Mouse (Mus musculus): ENCODE data around the gene Zfp455. TPM values are rescaled to one million over a fixed set of nuclear protein-coding genes. Genes with fewer than 3 reads are reported as not detected.
"Not testable (repeated sequence)": the region's sequence is repeated elsewhere in the genome, so short reads cannot be mapped to it uniquely, and the experiment has no call there.

Gene Zfp455
- 1.1 and 1.3 TPM in 2 replicates for polyA plus RNA-seq (2015; fragmentation: Nextera tagmentation; extraction: Ambion mirVana)

DNA sequence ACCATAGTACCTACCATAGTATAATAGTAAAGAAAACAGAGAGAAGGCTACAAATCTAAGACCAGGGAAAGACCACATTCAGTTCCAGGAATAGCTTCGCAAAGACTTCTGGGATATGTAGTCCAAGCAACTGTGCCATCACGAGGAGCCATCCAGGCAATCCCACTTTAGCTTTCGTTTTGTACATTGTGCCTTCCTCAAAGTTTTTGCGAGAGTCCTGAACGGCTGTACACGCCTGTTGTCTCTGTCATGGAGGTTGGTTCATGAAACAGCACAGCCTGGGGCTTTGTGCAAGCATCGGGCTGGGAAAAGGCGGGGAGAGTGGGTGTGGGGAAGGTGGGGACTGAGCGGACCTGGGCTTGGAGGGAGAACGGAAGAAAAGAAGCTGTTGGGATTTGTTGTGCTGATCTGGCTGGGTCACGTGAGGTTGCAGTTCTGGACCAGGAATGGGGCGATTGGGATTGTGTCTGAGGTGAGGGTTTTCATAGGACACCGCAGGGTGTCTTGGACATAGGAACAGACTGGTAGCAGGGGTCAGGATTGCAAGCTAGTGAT, at the start of gene Zfp455:
Gene Zfp455 (plus strand): TSS at position 167 of the 555 bp plus-strand sequence.
- 3% methylated on average over 13 of the region's 13 CpGs for whole genome bisulfite sequencing
- Histone ChIP-seq H3K27ac (peak within 1 kb of the TSS; percentile 35; the same call in 1 of the 2 replicates), H3K27me3 (no peaks in the 10 kb centered on the region), H3K36me3 (no peaks in the 10 kb centered on the region), H3K4me2 (peak within 1 kb of the TSS; percentile 80), H3K4me1 (replicated peaks) (peaks cover 3% of the 10 kb centered on the region; the same call in 1 of the 2 replicates), H3K9me3 (replicated peaks) (no peaks in the 10 kb centered on the region), H3K4me3 (peak within 1 kb of the TSS; percentile 69), H3K9ac (peak within 1 kb of the TSS; percentile 55)
- peak; percentile 73 for ATAC-seq (replicated peaks; ENCODE audit: insufficient number of reproducible peaks, insufficient read depth, low FRiP score, low read depth)

DNA sequence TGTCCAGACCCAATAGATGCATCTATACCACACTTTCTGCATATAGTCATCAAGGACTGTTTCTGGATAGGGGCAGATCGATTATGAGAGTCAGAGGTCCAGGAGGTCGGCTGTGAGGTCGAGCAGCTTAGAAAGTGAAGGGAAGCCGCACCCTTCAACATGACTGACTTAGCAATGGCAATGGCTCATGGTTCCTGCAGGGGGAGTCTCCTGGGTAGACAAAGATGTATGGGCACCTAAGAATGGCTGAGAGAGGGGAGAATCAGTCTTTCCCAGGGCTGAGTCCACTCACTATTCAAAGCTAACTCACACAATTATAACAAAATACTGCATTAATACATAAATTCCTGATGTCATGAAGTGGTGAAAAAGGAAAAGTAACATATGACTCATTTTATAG, 28.2 kb upstream of the Zfp455 start:
- not testable (repeated sequence) for H3K9me3 ChIP-seq (replicated peaks); H3K27me3 ChIP-seq; ATAC-seq (replicated peaks; ENCODE audit: insufficient number of reproducible peaks, insufficient read depth, low FRiP score, low read depth); H3K4me3 ChIP-seq; H3K27ac ChIP-seq; H3K9ac ChIP-seq; H3K4me2 ChIP-seq; H3K36me3 ChIP-seq; H3K4me1 ChIP-seq (replicated peaks)
- 50% methylated on average over 4 of the region's 4 CpGs for WGBS

- peak within 1 kb of the TSS; percentile 71 for H3K4me2 ChIP-seq
- not testable (repeated sequence) for H3K27me3 ChIP-seq; H3K9me3 ChIP-seq (replicated peaks); H3K4me1 ChIP-seq (replicated peaks); H3K36me3 ChIP-seq
- under 1% methylated on average over 17 of the region's 17 CpGs for WGBS
- H3K27ac ChIP-seq = peak within 1 kb of the TSS; percentile 70
- H3K4me3 ChIP-seq = peak within 1 kb of the TSS; percentile 80
- peak within 1 kb of the TSS; percentile 70 for H3K9ac ChIP-seq
- peak; percentile 98 for ATAC-seq (replicated peaks; ENCODE audit: insufficient number of reproducible peaks, insufficient read depth, low FRiP score, low read depth)
These were observed 21.1 kb upstream of the Zfp455 start, which contains the start of gene Rsl1 for GRCm38 (mm10) chr13:67172991-67173722. Gene Rsl1 (plus strand): TSS chr13:67173182.

DNA sequence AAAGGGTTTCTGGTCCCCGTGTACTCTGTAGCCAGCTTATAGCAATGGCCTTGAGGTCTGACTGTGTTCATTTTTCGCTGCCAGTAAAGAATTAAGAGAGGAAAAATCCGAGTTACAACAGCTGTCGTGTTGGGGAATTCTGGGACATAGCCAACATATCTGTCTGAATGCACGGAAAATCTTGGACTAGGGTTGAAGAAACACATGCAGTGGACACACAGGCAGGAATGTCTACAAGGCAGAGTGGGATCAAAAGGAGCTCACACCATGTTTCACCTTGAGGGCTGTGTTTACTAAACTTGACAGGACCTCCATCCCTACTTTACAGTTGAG, 20.6 kb upstream of the Zfp455 start:
- H3K4me2 ChIP-seq = peak overlapping the region; percentile 71
- H3K27me3 ChIP-seq = no peaks in the 10 kb centered on the region
- H3K4me1 ChIP-seq (replicated peaks) = peaks cover 3% of the 10 kb centered on the region; the same call in 1 of the 2 replicates
- WGBS = 25% methylated on average over 5 of the region's 5 CpGs
- H3K27ac ChIP-seq = peak overlapping the region; percentile 70; the same call in 1 of the 2 replicates
- H3K9ac ChIP-seq = 0 out of 2 replicates have a peak overlapping the region, but pooled peaks have one; percentile 70
- peak overlapping the region; percentile 80 for H3K4me3 ChIP-seq
- no peaks in the 10 kb centered on the region for H3K9me3 ChIP-seq (replicated peaks)
- H3K36me3 ChIP-seq = peaks cover 6% of the 10 kb centered on the region; the same call in 1 of the 2 replicates
- ATAC-seq (replicated peaks; ENCODE audit: insufficient number of reproducible peaks, insufficient read depth, low FRiP score, low read depth) = no peak

DNA sequence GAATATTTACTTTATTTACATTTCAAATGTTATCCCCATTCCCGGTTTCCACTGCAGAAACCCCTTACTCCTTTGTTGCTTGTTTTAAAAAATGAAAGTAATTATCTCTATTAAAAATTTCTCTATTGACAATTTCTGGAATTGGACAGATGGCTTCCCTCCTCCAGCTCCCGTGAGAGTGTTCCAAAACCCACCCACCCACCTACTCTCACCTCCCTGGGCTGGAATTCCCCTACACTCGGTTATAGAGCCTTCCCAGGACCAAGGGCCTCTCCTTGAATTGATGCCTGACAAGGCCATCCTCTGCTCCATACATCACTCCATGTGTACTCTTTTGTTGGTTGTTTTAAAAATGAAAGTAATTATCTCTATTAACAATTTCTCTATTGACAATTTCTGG, 7.3 kb downstream of the Zfp455 start:
- Histone ChIP-seq H3K27me3 (no peaks in the 10 kb centered on the region), H3K4me1 (replicated peaks) (no peaks in the 10 kb centered on the region), H3K4me2 (no peak overlapping the region), H3K9me3 (replicated peaks) (no peaks in the 10 kb centered on the region), H3K4me3 (no peak overlapping the region), H3K27ac (no peak overlapping the region), H3K36me3 (no peaks in the 10 kb centered on the region), H3K9ac (no peak overlapping the region)
- no peak for ATAC-seq (replicated peaks; ENCODE audit: insufficient number of reproducible peaks, insufficient read depth, low FRiP score, low read depth)
- WGBS = 69% methylated on average over 3 of the region's 3 CpGs

DNA sequence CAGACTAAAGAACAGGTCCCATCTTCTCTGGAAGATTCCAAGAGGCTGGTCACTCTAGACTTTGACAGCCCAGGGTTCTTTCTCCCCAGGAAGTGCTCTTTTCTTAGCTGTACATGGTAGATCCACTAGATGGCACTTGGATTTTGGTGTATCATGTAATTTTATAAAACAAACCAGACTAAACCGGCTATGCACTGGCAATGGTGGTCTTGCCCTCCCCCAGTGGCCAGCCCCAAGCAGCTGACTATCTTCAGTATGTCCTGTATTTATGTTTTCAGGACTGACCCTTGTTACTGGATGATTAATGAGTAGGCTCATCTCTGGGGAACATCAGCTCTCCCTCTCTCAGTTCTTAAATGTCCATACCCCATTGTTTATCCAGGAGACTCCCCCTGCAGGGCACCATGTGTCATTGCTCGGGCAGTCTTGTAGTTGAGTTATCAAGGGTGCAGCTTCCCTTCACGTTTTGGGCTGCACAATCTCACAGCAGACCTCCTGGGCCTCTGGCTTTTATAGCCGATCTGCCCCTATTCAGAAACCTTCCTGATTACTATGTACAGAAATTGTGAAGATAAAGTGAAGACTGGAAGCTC, 19.8 kb downstream of the Zfp455 start:
- Histone ChIP-seq H3K36me3 (no peaks in the 10 kb centered on the region), H3K9me3 (replicated peaks) (no peaks in the 10 kb centered on the region), H3K4me2 (no peak overlapping the region), H3K27ac (no peak overlapping the region), H3K4me1 (replicated peaks) (no peaks in the 10 kb centered on the region), H3K4me3 (no peak overlapping the region), H3K9ac (no peak overlapping the region), H3K27me3 (no peaks in the 10 kb centered on the region)
- WGBS = 55% methylated on average over 4 of the region's 4 CpGs
- ATAC-seq (replicated peaks; ENCODE audit: insufficient number of reproducible peaks, insufficient read depth, low FRiP score, low read depth) = no peak

Other genes starting within 250 kb of the Zfp455 start
- 2.2 and 2.4 TPM in 2 replicates for gene Zfp712, start 133.3 kb upstream of the Zfp455 start, polyA plus RNA-seq (2015; fragmentation: Nextera tagmentation; extraction: Ambion mirVana)
- gene Zfp708, start 96.5 kb upstream of the Zfp455 start, polyA plus RNA-seq (2015; fragmentation: Nextera tagmentation; extraction: Ambion mirVana) = 3.2 and 3.3 TPM in 2 replicates
- gene Gm28557, start 85.9 kb upstream of the Zfp455 start, polyA plus RNA-seq (2015; fragmentation: Nextera tagmentation; extraction: Ambion mirVana) = 1.5 and 1.8 TPM in 2 replicates
- 0.38 TPM in 2 replicates for gene Rslcan18, start 78.2 kb upstream of the Zfp455 start, polyA plus RNA-seq (2015; fragmentation: Nextera tagmentation; extraction: Ambion mirVana)
- gene Zfp759, start 72.8 kb upstream of the Zfp455 start, polyA plus RNA-seq (2015; fragmentation: Nextera tagmentation; extraction: Ambion mirVana) = 1.5 and 1.6 TPM in 2 replicates
- 5.9 and 6.2 TPM in 2 replicates for gene Rsl1, start 21.3 kb upstream of the Zfp455 start, polyA plus RNA-seq (2015; fragmentation: Nextera tagmentation; extraction: Ambion mirVana)
- 1.1 and 1.3 TPM in 2 replicates for gene Zfp458, start 84.0 kb downstream of the Zfp455 start, polyA plus RNA-seq (2015; fragmentation: Nextera tagmentation; extraction: Ambion mirVana)
- 0.83 and 1.0 TPM in 2 replicates for gene Zfp457, start 112.0 kb downstream of the Zfp455 start, polyA plus RNA-seq (2015; fragmentation: Nextera tagmentation; extraction: Ambion mirVana)
- 1.4 and 1.5 TPM in 2 replicates for gene Zfp595, start 138.1 kb downstream of the Zfp455 start, polyA plus RNA-seq (2015; fragmentation: Nextera tagmentation; extraction: Ambion mirVana)
- gene Gm28044, start 166.0 kb downstream of the Zfp455 start, polyA plus RNA-seq (2015; fragmentation: Nextera tagmentation; extraction: Ambion mirVana) = not detected in 2 replicates
- gene Zfp953, start 166.1 kb downstream of the Zfp455 start, polyA plus RNA-seq (2015; fragmentation: Nextera tagmentation; extraction: Ambion mirVana) = 0.67 and 0.72 TPM in 2 replicates
- 0.35 and 1.1 TPM in 2 replicates for gene Gm28041, start 181.2 kb downstream of the Zfp455 start, polyA plus RNA-seq (2015; fragmentation: Nextera tagmentation; extraction: Ambion mirVana)
- gene Zfp456, start 181.3 kb downstream of the Zfp455 start, polyA plus RNA-seq (2015; fragmentation: Nextera tagmentation; extraction: Ambion mirVana) = 0.94 and 1.2 TPM in 2 replicates
- 2.6 and 4.6 TPM in 2 replicates for gene Zfp429, start 205.3 kb downstream of the Zfp455 start, polyA plus RNA-seq (2015; fragmentation: Nextera tagmentation; extraction: Ambion mirVana)
- gene Zfp459, start 226.9 kb downstream of the Zfp455 start, polyA plus RNA-seq (2015; fragmentation: Nextera tagmentation; extraction: Ambion mirVana) = 0.30 and 0.62 TPM in 2 replicates

All from heart, embryonic 15.5 days (tissue).